Comparison of ENCODE assay signal across 1 mouse cellular context in the genomic region with DNA sequence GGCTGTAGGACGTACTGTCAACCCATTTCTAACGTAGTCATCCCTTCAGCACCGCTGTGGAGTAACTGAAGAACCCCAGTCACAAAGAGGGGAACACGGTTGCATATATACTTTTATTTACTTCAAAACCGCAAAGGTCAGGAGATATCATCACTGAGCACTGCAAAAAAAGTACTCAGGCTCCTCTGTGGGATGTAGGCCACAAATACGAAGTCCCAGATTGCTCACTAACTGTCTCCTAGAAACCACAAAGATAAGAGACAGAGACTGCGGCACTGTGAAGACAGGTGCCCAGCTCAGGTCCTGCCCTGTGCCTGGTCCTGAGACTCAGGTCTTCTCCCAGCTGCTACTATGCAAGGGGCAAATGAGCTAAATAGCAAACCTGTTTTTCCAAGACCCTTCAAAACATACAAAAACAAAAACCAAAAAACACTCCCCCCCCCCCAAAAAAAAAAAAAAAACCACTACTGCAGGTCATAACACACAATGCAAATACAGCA.
TF ChIP-seq lines count a peak whose summit lies in the region.

No protein-coding gene starts in this region.

TF ChIP-seq in MEL, 35 proteins besides CTCF, POLR2A, EP300 and RAD21:
- TF ChIP-seq TBP (IDR thresholded peaks at IDR 0.05; ENCODE audit: low read depth, low read length) (no peak), GATA1 (IDR thresholded peaks at IDR 0.05; ENCODE audit: low read depth, low read length) (peak; percentile 62; the same call in 1 of the 2 replicates), RCOR1 (IDR thresholded peaks at IDR 0.05; ENCODE audit: low read depth, low read length) (peak; percentile 95), ZNF384 (IDR thresholded peaks at IDR 0.05; ENCODE audit: low read depth, low read length) (peak; percentile 37; the same call in 1 of the 2 replicates)
